Mouse (Mus musculus) forelimb bud, embryonic 11.5 days (tissue): ENCODE results near the gene Mettl7a2.

Source experiments
- DNase-seq: peaks from one replicate; pipeline ENCODE4 v3.0.0-alpha.2; 2012; ENCODE audit warnings: low read depth, low spot score

Mettl7a2 gene

GRCm38 (mm10) chr15:100395561-100395960, 42.6 kb downstream of the Mettl7a2 start:
- no peak for DNase-seq

- DNase-seq, result no peak
Measured at GRCm38 (mm10) chr15:100400592-100401250, 47.7 kb downstream of the Mettl7a2 start.

GRCm38 (mm10) chr15:100401811-100402210, 48.8 kb downstream of the Mettl7a2 start:
- DNase-seq, result no peak

- DNase-seq, result no peak
Measured at GRCm38 (mm10) chr15:100402347-100402746, 49.3 kb downstream of the Mettl7a2 start.

- no peak for DNase-seq
Measured at GRCm38 (mm10) chr15:100402798-100403197, 49.8 kb downstream of the Mettl7a2 start.

- DNase-seq, result no peak
Measured at GRCm38 (mm10) chr15:100403318-100404000, 50.5 kb downstream of the Mettl7a2 start.

- no peak for DNase-seq
Measured at GRCm38 (mm10) chr15:100406088-100406487, 53.1 kb downstream of the Mettl7a2 start.

- no peak for DNase-seq
Measured at GRCm38 (mm10) chr15:100410918-100411672, 58.1 kb downstream of the Mettl7a2 start.
